Mouse (Mus musculus) gastrocnemius, postnatal 25 days (tissue): ENCODE measurements around the gene B020011L13Rik. TPM values are rescaled to one million over a fixed set of nuclear protein-coding genes. Genes with fewer than 3 reads are reported as not detected.
"Not testable (repeated sequence)": the region's sequence is repeated elsewhere in the genome, so short reads cannot be mapped to it uniquely, and the experiment has no call there.

Experiments
- DNase-seq: peaks from one replicate; pipeline ENCODE4 v3.0.0; 2022
- long read RNA-seq, 2 experiments: library from polyadenylated mRNA; stranded (forward); transcript quantifications; one replicate each; pipeline ENCODE4 v2.0.0; 2021
- total RNA-seq, 2 experiments: library from RNA; stranded (reverse); gene quantifications; 1 replicate in 1 of 2; 2 replicates in 1 of 2; pipeline ENCODE4 v1.2.3; 2021

B020011L13Rik gene
- not detected for total RNA-seq
- long read RNA-seq, experiment 1 = 0 reads
- long read RNA-seq, experiment 2 = 0 reads

- DNase-seq = not testable (repeated sequence)
Observed at GRCm38 (mm10) chr1:117780833-117781232, at the start of gene B020011L13Rik. Gene B020011L13Rik, plus strand, starts transcription at chr1:117781133.

GRCm38 (mm10) chr1:117816271-117816670 lies 35.3 kb downstream of the B020011L13Rik start:
- not testable (repeated sequence) for DNase-seq

GRCm38 (mm10) chr1:117829781-117830180 lies 48.8 kb downstream of the B020011L13Rik start, which contains the start of gene Gm28360:
Gene Gm28360, plus strand, starts transcription at chr1:117830081.
- not testable (repeated sequence) for DNase-seq

GRCm38 (mm10) chr1:117851718-117852117 lies 70.8 kb downstream of the B020011L13Rik start:
- not testable (repeated sequence) for DNase-seq

Other genes with a start within 250 kb of the B020011L13Rik start
- gene Gm28363, start 84.0 kb upstream of the B020011L13Rik start, total RNA-seq = not detected
- not detected for gene Gm28360, start 48.9 kb downstream of the B020011L13Rik start, total RNA-seq
- not detected for gene Gm28168, start 146.9 kb downstream of the B020011L13Rik start, total RNA-seq
- gene Gm7145, start 184.8 kb downstream of the B020011L13Rik start, total RNA-seq = not detected